Mouse (Mus musculus): ENCODE data around the gene Tcf7l2.

Gene Tcf7l2

GRCm38 (mm10) chr19:55793029-55793428, 51.4 kb downstream of the Tcf7l2 start:
- DNase-seq (ENCODE audit: extremely low spot score) = no peak

- no peak for DNase-seq (ENCODE audit: extremely low spot score)
These were observed 52.8 kb downstream of the Tcf7l2 start for GRCm38 (mm10) chr19:55794194-55794945.

GRCm38 (mm10) chr19:55794946-55795340, 53.3 kb downstream of the Tcf7l2 start:
- no peak for DNase-seq (ENCODE audit: extremely low spot score)

GRCm38 (mm10) chr19:55795349-55795748, 53.7 kb downstream of the Tcf7l2 start:
- no peak for DNase-seq (ENCODE audit: extremely low spot score)

GRCm38 (mm10) chr19:55797834-55798233, 56.2 kb downstream of the Tcf7l2 start:
- DNase-seq (ENCODE audit: extremely low spot score) = no peak

GRCm38 (mm10) chr19:55799411-55799810, 57.8 kb downstream of the Tcf7l2 start:
- no peak for DNase-seq (ENCODE audit: extremely low spot score)

GRCm38 (mm10) chr19:55800059-55800458, 58.4 kb downstream of the Tcf7l2 start:
- DNase-seq (ENCODE audit: extremely low spot score) = no peak

- no peak for DNase-seq (ENCODE audit: extremely low spot score)
These were observed 61.5 kb downstream of the Tcf7l2 start for GRCm38 (mm10) chr19:55803121-55803520.

- no peak for DNase-seq (ENCODE audit: extremely low spot score)
These were observed 62.2 kb downstream of the Tcf7l2 start for GRCm38 (mm10) chr19:55803797-55804196.

- DNase-seq (ENCODE audit: extremely low spot score) = no peak
These were observed 63.2 kb downstream of the Tcf7l2 start for GRCm38 (mm10) chr19:55804795-55805194.

GRCm38 (mm10) chr19:55806434-55807193, 65.0 kb downstream of the Tcf7l2 start:
- DNase-seq (ENCODE audit: extremely low spot score) = no peak

- peak; percentile 47 for DNase-seq (ENCODE audit: extremely low spot score)
These were observed 65.8 kb downstream of the Tcf7l2 start for GRCm38 (mm10) chr19:55807194-55808053.

GRCm38 (mm10) chr19:55808304-55808703, 66.7 kb downstream of the Tcf7l2 start:
- no peak for DNase-seq (ENCODE audit: extremely low spot score)

- no peak for DNase-seq (ENCODE audit: extremely low spot score)
These were observed 67.9 kb downstream of the Tcf7l2 start for GRCm38 (mm10) chr19:55809539-55809938.

- no peak for DNase-seq (ENCODE audit: extremely low spot score)
These were observed 70.6 kb downstream of the Tcf7l2 start for GRCm38 (mm10) chr19:55812236-55812635.

GRCm38 (mm10) chr19:55815010-55815790, 73.6 kb downstream of the Tcf7l2 start:
- DNase-seq (ENCODE audit: extremely low spot score) = peak; percentile 54

- DNase-seq (ENCODE audit: extremely low spot score) = no peak
These were observed 75.4 kb downstream of the Tcf7l2 start for GRCm38 (mm10) chr19:55816974-55817373.

GRCm38 (mm10) chr19:55820202-55820601, 78.6 kb downstream of the Tcf7l2 start:
- DNase-seq (ENCODE audit: extremely low spot score) = no peak

GRCm38 (mm10) chr19:55825001-55825827, 83.6 kb downstream of the Tcf7l2 start:
- no peak for DNase-seq (ENCODE audit: extremely low spot score)

- DNase-seq (ENCODE audit: extremely low spot score) = no peak
These were observed 84.4 kb downstream of the Tcf7l2 start for GRCm38 (mm10) chr19:55825951-55826507.

All from embryo, embryonic 9.5 days (tissue).